Mouse (Mus musculus): ENCODE measurements around the gene Maml2.

GRCm38 (mm10) chr9:13483199-13484068 lies 185.7 kb downstream of the Maml2 start:
- TF ChIP-seq CTCF (IDR thresholded peaks at IDR 0.05; ENCODE audit: low read depth) = no peak
- no peak for TF ChIP-seq EP300 (IDR thresholded peaks at IDR 0.05; ENCODE audit: low read depth)
